Mouse (Mus musculus): ENCODE measurements around the gene Phc1. TPM values are rescaled to one million over a fixed set of nuclear protein-coding genes. Genes with fewer than 3 reads are reported as not detected.

Gene Phc1
- polyA plus RNA-seq, 1 experiment from 2014 or later = 7.4 TPM

DNA sequence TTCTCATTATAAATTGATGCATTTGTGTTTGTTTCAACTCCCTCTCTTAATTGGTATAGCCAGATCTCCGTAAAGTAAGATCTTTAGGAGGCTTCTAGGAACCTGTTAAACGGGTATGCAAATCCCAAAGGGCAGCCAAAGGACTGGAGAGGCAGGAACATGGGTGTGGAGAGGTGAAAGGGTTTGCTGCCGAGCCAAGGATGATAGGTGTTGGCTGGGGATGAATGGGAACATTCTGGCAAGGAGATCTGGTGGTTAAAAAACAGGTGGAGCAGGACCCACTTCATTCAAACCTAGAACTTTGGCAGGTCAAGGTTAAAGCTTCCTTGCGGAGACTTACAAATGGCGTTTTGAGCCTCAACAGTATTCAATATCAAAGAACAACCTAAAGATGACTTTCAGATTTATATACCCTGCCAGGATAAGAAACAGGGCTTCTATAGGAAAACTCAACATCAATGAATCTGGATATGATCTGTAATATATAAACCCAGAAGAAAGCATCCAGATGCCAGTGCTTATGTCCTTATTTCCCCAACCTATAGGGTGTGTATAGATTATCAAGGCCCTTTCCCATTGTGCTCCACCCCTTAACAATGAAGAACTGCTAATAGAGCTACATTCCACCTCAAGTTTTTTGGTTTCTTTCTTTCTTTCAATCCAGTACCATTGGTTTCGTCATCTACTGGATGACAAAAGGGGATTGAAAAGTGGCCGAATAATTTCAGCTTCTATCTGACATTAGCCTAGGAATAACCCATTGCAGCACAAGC, 863 bp upstream of the Phc1 start:
- Histone ChIP-seq H3K27ac (ENCODE audit: low read length) (no peak overlapping the region), H3K4me2 (ENCODE audit: low read depth, low read length) (no peak overlapping the region), H3K4me1 (ENCODE audit: control insufficient read depth, insufficient read depth, low read length) (peaks cover 5% of the 10 kb centered on the region; the same call in 1 of the 2 replicates), H3K36me3 (ENCODE audit: control insufficient read depth, insufficient read depth, low read length) (no peaks in the 10 kb centered on the region), H3K9me3 (ENCODE audit: control insufficient read depth, low read length) (no peaks in the 10 kb centered on the region), H3K27me3 (replicated peaks; ENCODE audit: control insufficient read depth, insufficient read depth, low read length) (no peaks in the 10 kb centered on the region), H3K9ac (ENCODE audit: low read depth, low read length) (no peak overlapping the region), H3K4me3 (ENCODE audit: low read length) (no peak overlapping the region)
- 44% methylated on average over 7 of the region's 7 CpGs for WGBS
- no peak for ATAC-seq

DNA sequence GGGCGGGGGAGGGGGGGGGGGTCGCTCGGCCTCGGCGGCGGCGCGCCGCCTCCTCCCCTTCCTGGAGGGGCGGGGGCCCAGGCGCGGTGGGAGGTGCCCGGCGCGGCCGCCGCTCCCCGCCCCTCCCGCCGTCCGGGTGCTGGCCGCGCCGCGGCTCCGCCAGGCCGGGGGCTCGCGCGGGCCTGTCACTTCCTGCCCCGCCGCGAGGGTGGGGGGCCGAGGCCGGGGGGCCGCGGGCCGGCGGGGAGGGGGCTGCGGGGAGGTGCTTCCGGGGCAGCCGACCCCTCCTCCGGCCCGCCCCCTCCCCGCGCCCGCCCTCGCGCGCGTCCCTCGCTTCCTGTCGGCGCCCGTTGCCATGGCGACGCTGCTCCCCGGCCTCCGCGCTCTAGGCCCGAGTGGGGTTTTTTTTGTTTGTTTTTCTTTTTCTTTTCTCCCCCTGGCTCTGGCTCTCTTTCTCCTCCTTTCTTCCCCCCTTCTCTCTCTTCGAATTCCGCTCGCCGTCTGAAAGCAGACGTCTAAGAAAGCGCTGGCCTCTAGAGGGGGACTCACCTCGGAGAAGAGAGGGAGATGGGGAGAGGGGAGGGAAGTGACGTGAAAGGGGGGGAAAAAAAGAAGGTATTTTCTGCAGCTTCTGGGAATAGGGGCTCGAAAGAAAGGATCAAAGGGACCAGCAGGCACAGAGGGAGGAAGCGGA, 566 bp downstream of the Phc1 start:
- Histone ChIP-seq H3K4me3 (ENCODE audit: low read length) (peak overlapping the region; percentile 75), H3K9ac (ENCODE audit: low read depth, low read length) (peak overlapping the region; percentile 79), H3K4me1 (ENCODE audit: control insufficient read depth, insufficient read depth, low read length) (peaks cover 5% of the 10 kb centered on the region; the same call in 1 of the 2 replicates), H3K27ac (ENCODE audit: low read length) (peak overlapping the region; percentile 81), H3K4me2 (ENCODE audit: low read depth, low read length) (peak overlapping the region; percentile 62), H3K27me3 (replicated peaks; ENCODE audit: control insufficient read depth, insufficient read depth, low read length) (no peaks in the 10 kb centered on the region), H3K9me3 (ENCODE audit: control insufficient read depth, low read length) (no peaks in the 10 kb centered on the region), H3K36me3 (ENCODE audit: control insufficient read depth, insufficient read depth, low read length) (no peaks in the 10 kb centered on the region)
- peak; percentile 91 for ATAC-seq
- under 1% methylated on average over 23 of the region's 71 CpGs for WGBS

DNA sequence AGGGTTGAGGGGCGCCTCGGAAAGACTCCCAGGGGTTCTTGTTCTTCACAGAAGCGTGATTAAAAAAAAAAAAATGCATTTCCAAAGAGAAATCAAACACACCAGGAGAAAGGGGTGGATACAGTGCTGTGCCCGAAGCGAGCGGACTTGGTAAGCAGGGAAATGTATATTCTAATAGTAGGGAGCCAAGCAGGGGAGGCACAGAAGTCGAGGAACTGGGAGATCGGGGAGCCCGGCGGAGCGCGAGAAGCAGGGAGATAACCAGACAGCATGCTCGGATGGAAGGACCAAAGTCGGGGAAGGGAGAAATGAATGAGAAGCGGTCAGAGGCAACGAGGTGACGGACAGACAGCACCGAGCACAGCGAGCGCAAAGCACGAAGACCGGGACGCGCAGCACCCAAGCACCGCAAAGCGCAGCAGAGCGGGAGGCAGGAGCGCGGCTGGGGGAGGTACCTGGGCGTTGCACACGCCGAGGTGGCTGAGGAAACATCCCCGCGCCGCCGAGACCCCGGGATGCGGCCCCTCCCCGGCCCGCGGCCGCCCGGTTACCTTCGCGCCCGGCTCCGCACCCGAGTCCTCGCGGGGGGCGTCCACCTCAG, 1.2 kb downstream of the Phc1 start:
- peak overlapping the region; percentile 79 for H3K9ac ChIP-seq (ENCODE audit: low read depth, low read length)
- ATAC-seq = peak; percentile 90
- peak overlapping the region; percentile 75 for H3K4me3 ChIP-seq (ENCODE audit: low read length)
- no peaks in the 10 kb centered on the region for H3K27me3 ChIP-seq (replicated peaks; ENCODE audit: control insufficient read depth, insufficient read depth, low read length)
- H3K4me2 ChIP-seq (ENCODE audit: low read depth, low read length) = peak overlapping the region; percentile 62
- H3K9me3 ChIP-seq (ENCODE audit: control insufficient read depth, low read length) = no peaks in the 10 kb centered on the region
- WGBS = under 1% methylated on average over 32 of the region's 51 CpGs
- H3K4me1 ChIP-seq (ENCODE audit: control insufficient read depth, insufficient read depth, low read length) = peaks cover 5% of the 10 kb centered on the region; the same call in 1 of the 2 replicates
- H3K27ac ChIP-seq (ENCODE audit: low read length) = peak overlapping the region; percentile 81
- no peaks in the 10 kb centered on the region for H3K36me3 ChIP-seq (ENCODE audit: control insufficient read depth, insufficient read depth, low read length)

DNA sequence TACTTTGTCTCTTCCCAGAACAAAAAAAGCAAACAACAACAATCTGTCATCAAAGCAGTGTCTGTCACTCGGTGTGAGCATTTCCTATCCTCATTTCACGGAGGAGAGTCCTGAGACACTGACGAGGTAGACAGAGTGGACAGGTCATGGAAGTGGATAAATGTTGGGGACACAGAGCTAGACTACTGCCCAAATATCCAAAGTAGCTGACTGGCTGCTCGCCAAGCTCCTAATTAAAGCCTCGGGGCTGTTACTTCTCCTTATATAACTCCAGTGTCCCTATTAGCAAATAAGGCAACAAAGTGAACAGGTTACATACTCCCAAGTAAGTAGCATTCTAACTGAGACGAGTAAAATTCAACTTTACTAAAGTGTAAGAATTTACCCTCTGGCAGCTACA, 2.8 kb downstream of the Phc1 start:
- no peaks in the 10 kb centered on the region for H3K27me3 ChIP-seq (replicated peaks; ENCODE audit: control insufficient read depth, insufficient read depth, low read length)
- no peak overlapping the region for H3K27ac ChIP-seq (ENCODE audit: low read length)
- 60% methylated on average over 6 of the region's 6 CpGs for WGBS
- H3K4me3 ChIP-seq (ENCODE audit: low read length) = no peak overlapping the region
- H3K9me3 ChIP-seq (ENCODE audit: control insufficient read depth, low read length) = no peaks in the 10 kb centered on the region
- H3K36me3 ChIP-seq (ENCODE audit: control insufficient read depth, insufficient read depth, low read length) = peaks cover 6% of the 10 kb centered on the region; the same call in 1 of the 2 replicates
- ATAC-seq = no peak
- H3K4me2 ChIP-seq (ENCODE audit: low read depth, low read length) = no peak overlapping the region
- peaks cover 5% of the 10 kb centered on the region; the same call in 1 of the 2 replicates for H3K4me1 ChIP-seq (ENCODE audit: control insufficient read depth, insufficient read depth, low read length)
- H3K9ac ChIP-seq (ENCODE audit: low read depth, low read length) = no peak overlapping the region

DNA sequence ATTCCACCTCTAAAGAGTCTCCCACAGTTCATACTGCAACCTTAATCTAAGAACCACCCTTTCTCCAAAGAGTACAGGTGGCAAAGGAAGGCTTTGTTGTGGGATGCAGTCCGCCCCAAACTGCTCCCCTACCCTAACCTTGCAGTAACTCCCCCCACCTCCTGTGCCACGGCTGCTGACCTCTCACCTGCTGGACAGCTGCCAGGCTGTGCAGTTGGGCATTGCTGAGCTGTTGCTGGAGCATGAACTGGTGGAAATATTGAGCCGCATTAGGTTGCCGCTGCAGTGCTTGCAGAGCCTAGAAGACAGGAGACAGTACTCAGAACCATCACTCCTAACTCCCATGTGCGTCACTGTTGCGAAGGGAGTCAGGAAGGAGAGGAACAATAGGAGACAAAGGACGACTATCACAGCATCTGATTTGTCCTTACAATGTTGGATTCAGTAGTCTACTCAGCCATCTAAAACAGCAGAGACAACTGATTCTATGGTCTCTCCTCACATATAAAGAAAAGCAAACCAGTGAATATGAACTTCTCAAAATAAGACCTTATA, 5.5 kb downstream of the Phc1 start:
- Histone ChIP-seq H3K4me2 (ENCODE audit: low read depth, low read length) (no peak overlapping the region), H3K4me1 (ENCODE audit: control insufficient read depth, insufficient read depth, low read length) (peaks cover 5% of the 10 kb centered on the region; the same call in 1 of the 2 replicates), H3K36me3 (ENCODE audit: control insufficient read depth, insufficient read depth, low read length) (peaks cover 6% of the 10 kb centered on the region; the same call in 1 of the 2 replicates), H3K27me3 (replicated peaks; ENCODE audit: control insufficient read depth, insufficient read depth, low read length) (no peaks in the 10 kb centered on the region), H3K27ac (ENCODE audit: low read length) (no peak overlapping the region), H3K9me3 (ENCODE audit: control insufficient read depth, low read length) (no peaks in the 10 kb centered on the region), H3K4me3 (ENCODE audit: low read length) (no peak overlapping the region), H3K9ac (ENCODE audit: low read depth, low read length) (no peak overlapping the region)
- ATAC-seq = no peak
- WGBS = 88% methylated on average over 7 of the region's 7 CpGs

DNA sequence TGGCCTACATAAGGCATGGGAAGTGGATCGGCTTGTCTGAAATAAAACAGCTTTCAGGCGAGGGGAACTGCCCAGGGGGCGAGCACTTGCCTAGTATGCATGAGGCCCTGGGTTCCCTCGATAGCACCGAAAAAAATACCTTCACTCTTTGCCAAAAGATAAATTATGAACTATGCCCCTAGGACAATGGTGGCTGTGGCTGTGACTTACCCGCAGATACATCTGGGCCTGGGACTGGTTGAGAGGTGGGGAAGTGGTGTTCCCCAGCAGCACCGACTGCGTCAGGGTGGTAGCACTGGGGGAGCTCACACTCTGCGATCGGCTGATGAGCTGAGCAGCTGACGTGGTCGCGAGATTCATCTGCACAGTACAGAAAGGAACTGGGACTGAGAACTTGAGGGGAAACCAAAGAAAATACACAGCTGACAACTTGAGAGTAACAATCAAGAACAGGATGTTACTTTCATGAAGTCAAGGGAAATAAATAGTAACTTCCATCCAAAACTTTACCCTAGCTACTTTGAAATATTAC, 7.2 kb downstream of the Phc1 start:
- peaks cover 6% of the 10 kb centered on the region; the same call in 1 of the 2 replicates for H3K36me3 ChIP-seq (ENCODE audit: control insufficient read depth, insufficient read depth, low read length)
- no peak overlapping the region for H3K4me2 ChIP-seq (ENCODE audit: low read depth, low read length)
- no peaks in the 10 kb centered on the region for H3K9me3 ChIP-seq (ENCODE audit: control insufficient read depth, low read length)
- no peaks in the 10 kb centered on the region for H3K4me1 ChIP-seq (ENCODE audit: control insufficient read depth, insufficient read depth, low read length)
- no peaks in the 10 kb centered on the region for H3K27me3 ChIP-seq (replicated peaks; ENCODE audit: control insufficient read depth, insufficient read depth, low read length)
- no peak overlapping the region for H3K9ac ChIP-seq (ENCODE audit: low read depth, low read length)
- H3K27ac ChIP-seq (ENCODE audit: low read length) = no peak overlapping the region
- 87% methylated on average over 13 of the region's 13 CpGs for WGBS
- H3K4me3 ChIP-seq (ENCODE audit: low read length) = no peak overlapping the region
- ATAC-seq = no peak

DNA sequence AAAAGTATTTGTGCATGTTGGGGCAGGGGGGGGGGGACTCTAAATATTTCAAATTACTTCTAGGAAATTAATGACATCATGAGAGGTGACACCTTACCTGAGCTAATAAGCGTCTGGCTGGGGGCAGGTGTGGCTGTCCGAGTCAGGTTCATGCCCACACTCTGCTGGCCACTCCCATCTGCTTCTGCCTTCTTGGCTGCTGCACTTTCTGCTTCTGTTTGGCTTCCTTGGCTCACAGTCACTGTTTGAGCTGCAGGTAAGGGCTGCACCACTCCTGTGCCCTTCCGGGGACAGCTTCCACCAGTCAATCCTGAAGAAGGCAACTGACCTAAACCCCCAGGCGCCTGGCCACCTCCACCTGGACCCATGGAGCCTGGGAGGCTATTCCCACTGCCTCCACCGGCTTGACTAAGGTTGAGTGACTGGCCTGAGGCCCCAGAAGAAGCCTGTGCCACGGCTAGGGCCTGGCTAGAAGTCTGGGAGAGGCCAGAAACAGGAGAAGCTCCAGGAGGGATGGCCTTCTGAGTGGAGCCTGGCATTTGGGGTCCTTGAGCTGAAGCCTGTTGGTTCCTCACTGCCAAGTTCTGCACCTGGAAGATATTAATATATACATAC, 14.9 kb downstream of the Phc1 start:
- no peak overlapping the region for H3K4me2 ChIP-seq (ENCODE audit: low read depth, low read length)
- WGBS = 85% methylated on average over 6 of the region's 6 CpGs
- H3K36me3 ChIP-seq (ENCODE audit: control insufficient read depth, insufficient read depth, low read length) = peaks cover 6% of the 10 kb centered on the region
- no peaks in the 10 kb centered on the region for H3K27me3 ChIP-seq (replicated peaks; ENCODE audit: control insufficient read depth, insufficient read depth, low read length)
- H3K9ac ChIP-seq (ENCODE audit: low read depth, low read length) = no peak overlapping the region
- no peaks in the 10 kb centered on the region for H3K4me1 ChIP-seq (ENCODE audit: control insufficient read depth, insufficient read depth, low read length)
- ATAC-seq = no peak
- no peak overlapping the region for H3K4me3 ChIP-seq (ENCODE audit: low read length)
- no peak overlapping the region for H3K27ac ChIP-seq (ENCODE audit: low read length)
- no peaks in the 10 kb centered on the region for H3K9me3 ChIP-seq (ENCODE audit: control insufficient read depth, low read length)

DNA sequence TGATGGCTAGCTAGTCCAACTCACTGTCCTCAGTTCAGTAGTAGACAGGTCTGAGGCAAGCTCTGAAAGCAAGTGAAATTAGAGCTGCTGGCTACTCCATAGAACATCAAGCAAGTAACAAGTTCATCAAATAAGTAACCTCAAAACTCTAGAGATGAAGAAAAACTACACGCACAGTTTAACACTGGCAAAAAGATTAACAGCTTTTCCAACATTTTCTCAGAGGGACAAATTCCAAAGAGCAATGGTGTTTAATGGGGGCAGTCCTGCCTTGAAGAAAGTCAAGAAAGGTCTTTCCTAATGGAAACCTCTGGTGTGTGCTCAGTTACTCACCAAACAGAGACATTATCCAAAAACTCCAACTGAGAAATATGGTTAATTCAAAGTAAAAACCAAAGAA, 21.6 kb downstream of the Phc1 start:
- Histone ChIP-seq H3K9ac (ENCODE audit: low read depth, low read length) (no peak overlapping the region), H3K36me3 (ENCODE audit: control insufficient read depth, insufficient read depth, low read length) (peaks cover 16% of the 10 kb centered on the region), H3K4me2 (ENCODE audit: low read depth, low read length) (no peak overlapping the region), H3K4me3 (ENCODE audit: low read length) (no peak overlapping the region), H3K9me3 (ENCODE audit: control insufficient read depth, low read length) (no peaks in the 10 kb centered on the region), H3K4me1 (ENCODE audit: control insufficient read depth, insufficient read depth, low read length) (no peaks in the 10 kb centered on the region), H3K27ac (ENCODE audit: low read length) (no peak overlapping the region), H3K27me3 (replicated peaks; ENCODE audit: control insufficient read depth, insufficient read depth, low read length) (no peaks in the 10 kb centered on the region)
- 95% methylated on average over 1 of the region's 1 CpGs for WGBS
- no peak for ATAC-seq

Measured in intestine, embryonic 16.5 days (tissue).